Comparison of ENCODE assay signal across 13 mouse cellular contexts in genomic region chr7:28918540-28918939, GRCm38 (mm10). TPM values are rescaled to one million over a fixed set of nuclear protein-coding genes. Genes with fewer than 3 reads are reported as not detected.
DNase-seq lines count a peak whose midpoint lies in the region; ATAC-seq and TF ChIP-seq lines count a peak whose summit lies in the region.
"Had no signal": no experiment of that assay in that cellular context is flagged by ENCODE, and none has a peak within 500 bp of the region (broad histone marks: within the 10 kb centered on the region; RNA-seq: fewer than 3 reads in every experiment).

No protein-coding gene starts in this region.

- no peak for TF ChIP-seq POLR2A in kidney, adult 2 months (IDR thresholded peaks at IDR 0.05; ENCODE audit: low read depth, low read length)
- TF ChIP-seq POLR2A in cortical plate, adult 2 months (IDR thresholded peaks at IDR 0.05; ENCODE audit: extremely low read depth, insufficient read depth, low read length), result no peak

- ATAC-seq in liver, embryonic 13.5 days (ENCODE audit: low read depth), result no peak
- no peak for ATAC-seq in midbrain, postnatal 0 days (ENCODE audit: low FRiP score)

- H3K9me3 ChIP-seq in liver, embryonic 13.5 days (replicated peaks), result no peaks in the 10 kb centered on the region
- H3K9me3 ChIP-seq in midbrain, postnatal 0 days (ENCODE audit: low read length), result no peaks in the 10 kb centered on the region
- H3K9me3 ChIP-seq: forebrain, embryonic 10.5 days; neural tube, embryonic 12.5 days had no signal

- H3K36me3 ChIP-seq in kidney, adult 2 months (ENCODE audit: control insufficient read depth, insufficient read depth, low read length), result peaks cover 8% of the 10 kb centered on the region
- peaks cover 78% of the 10 kb centered on the region for H3K36me3 ChIP-seq in liver, embryonic 13.5 days
- peaks cover 30% of the 10 kb centered on the region for H3K36me3 ChIP-seq in midbrain, postnatal 0 days (ENCODE audit: insufficient read depth, low read length)

- H3K4me1 ChIP-seq in kidney, adult 2 months (ENCODE audit: control insufficient read depth, insufficient read depth, low read length), result peaks cover 60% of the 10 kb centered on the region
- H3K4me1 ChIP-seq in cortical plate, adult 2 months (ENCODE audit: control insufficient read depth, insufficient read depth, low read length), result peaks cover 44% of the 10 kb centered on the region
- H3K4me1 ChIP-seq in liver, embryonic 13.5 days (replicated peaks), result peaks cover 74% of the 10 kb centered on the region
- no peaks in the 10 kb centered on the region; the same call in 1 of the 2 replicates for H3K4me1 ChIP-seq in midbrain, postnatal 0 days (ENCODE audit: insufficient read depth, low read length)

- no peak overlapping the region for H3K9ac ChIP-seq in liver, embryonic 13.5 days
- H3K9ac ChIP-seq in midbrain, postnatal 0 days (replicated peaks; ENCODE audit: low read length, poor library complexity, severe bottlenecking), result no peak overlapping the region
- H3K9ac ChIP-seq: neural tube, embryonic 12.5 days had no signal

- H3K4me2 ChIP-seq in liver, embryonic 13.5 days, result no peak overlapping the region
- H3K4me2 ChIP-seq in midbrain, postnatal 0 days (ENCODE audit: low read depth, low read length, poor library complexity, severe bottlenecking), result no peak overlapping the region
- H3K4me2 ChIP-seq: neural tube, embryonic 12.5 days had no signal

- H3K27me3 ChIP-seq in kidney, adult 2 months (replicated peaks; ENCODE audit: control insufficient read depth, insufficient read depth, low read length), result no peaks in the 10 kb centered on the region
- H3K27me3 ChIP-seq in liver, embryonic 13.5 days, result no peaks in the 10 kb centered on the region
- no peaks in the 10 kb centered on the region for H3K27me3 ChIP-seq in midbrain, postnatal 0 days (ENCODE audit: insufficient read depth, low read length)
- H3K27me3 ChIP-seq: neural tube, embryonic 12.5 days had no signal

- no peak for TF ChIP-seq CTCF in kidney, adult 2 months (conservative IDR thresholded peaks at IDR 0.05; ENCODE audit: insufficient read depth, insufficient read length, low read depth, low read length)
- no peak for TF ChIP-seq CTCF in cortical plate, adult 2 months (IDR thresholded peaks at IDR 0.05; ENCODE audit: extremely low read depth, insufficient read depth, low read length)
- TF ChIP-seq CTCF in midbrain, postnatal 0 days (IDR thresholded peaks at IDR 0.05), result no peak

- peak overlapping the region; percentile 83 for H3K27ac ChIP-seq in kidney, adult 2 months (ENCODE audit: insufficient read depth, low read depth, low read length)
- H3K27ac ChIP-seq in cortical plate, adult 2 months (ENCODE audit: insufficient read depth, low read length), result peak overlapping the region; percentile 86
- peak overlapping the region; percentile 25 for H3K27ac ChIP-seq in liver, embryonic 13.5 days
- H3K27ac ChIP-seq in midbrain, postnatal 0 days (ENCODE audit: low read depth, low read length), result no peak overlapping the region
- H3K27ac ChIP-seq: neural tube, embryonic 12.5 days had no signal

- no peak for DNase-seq in kidney, adult 2 months
- DNase-seq in kidney, postnatal 14 days, result no peak
- peak; percentile 68 for DNase-seq in brain, adult 2 months (ENCODE audit: low read depth, low spot score)
- DNase-seq in liver, embryonic 13.5 days, result no peak
- DNase-seq in midbrain, postnatal 0 days (ENCODE audit: low spot score), result no peak
- no peak for DNase-seq in B cell, adult 2 months
- DNase-seq: cerebellum, adult 9-10 months had no signal

- 61% methylated on average over 8 of the region's 8 CpGs for WGBS in kidney, adult 2 months
- WGBS in liver, embryonic 13.5 days (ENCODE audit: insufficient replicate concordance), result 86% methylated on average over 8 of the region's 8 CpGs
- WGBS in midbrain, postnatal 0 days, result 81% methylated on average over 8 of the region's 8 CpGs

- no peak overlapping the region for H3K4me3 ChIP-seq in kidney, adult 2 months (ENCODE audit: insufficient read depth, low read depth, low read length)
- H3K4me3 ChIP-seq in cortical plate, adult 2 months (ENCODE audit: insufficient read depth, low read length), result no peak overlapping the region
- no peak overlapping the region for H3K4me3 ChIP-seq in liver, embryonic 13.5 days (replicated peaks)
- H3K4me3 ChIP-seq in midbrain, postnatal 0 days (ENCODE audit: low read depth, low read length), result no peak overlapping the region
- H3K4me3 ChIP-seq: forebrain, embryonic 10.5 days; neural tube, embryonic 12.5 days had no signal

RNA-seq across cellular contexts. Expression of gene Capn12, which starts 37.3 kb away (rescaled TPM):
- polyA plus RNA-seq in kidney, adult 2 months (2012; rRNA removed), result 0.11 and 0.24 TPM in 2 replicates
- 1.2 and 1.8 TPM in 2 replicates for polyA plus RNA-seq in cortical plate, adult 2 months (2012; rRNA removed)
- polyA plus RNA-seq in liver, embryonic 13.5 days (2015; fragmentation: Nextera tagmentation; extraction: Ambion mirVana), result 0.09 and 0.13 TPM in 2 replicates
- total RNA-seq in midbrain, postnatal 0 days (2014; rRNA removed), result 0.38 and 0.57 TPM in 2 replicates
- 0.26 and 0.41 TPM in 2 replicates for polyA plus RNA-seq in midbrain, postnatal 0 days (2015; fragmentation: Nextera tagmentation; extraction: Ambion mirVana)
- total RNA-seq: granulocyte monocyte progenitor cell, adult 5-6 weeks; megakaryocyte progenitor cell, adult 5-6 weeks had no signal

RNA-seq across cellular contexts. Expression of gene Actn4, which starts 43.6 kb away (rescaled TPM):
- polyA plus RNA-seq in kidney, adult 2 months (2012; rRNA removed), result 340 and 367 TPM in 2 replicates
- 170 and 178 TPM in 2 replicates for polyA plus RNA-seq in cortical plate, adult 2 months (2012; rRNA removed)
- 116 and 131 TPM in 2 replicates for polyA plus RNA-seq in liver, embryonic 13.5 days (2015; fragmentation: Nextera tagmentation; extraction: Ambion mirVana)
- 74.7 and 86.9 TPM in 2 replicates for total RNA-seq in midbrain, postnatal 0 days (2014; rRNA removed)
- polyA plus RNA-seq in midbrain, postnatal 0 days (2015; fragmentation: Nextera tagmentation; extraction: Ambion mirVana), result 101 and 105 TPM in 2 replicates

RNA-seq across cellular contexts. Expression of gene Lgals7, which starts 54.9 kb away (rescaled TPM):
- 1.1 and 1.6 TPM in 2 replicates for polyA plus RNA-seq in kidney, adult 2 months (2012; rRNA removed)
- polyA plus RNA-seq in cortical plate, adult 2 months (2012; rRNA removed), result 1.2 and 1.3 TPM in 2 replicates
- 0.44 TPM in 1 of 2 replicates, not detected in the other for polyA plus RNA-seq in liver, embryonic 13.5 days (2015; fragmentation: Nextera tagmentation; extraction: Ambion mirVana)
- total RNA-seq in midbrain, postnatal 0 days (2014; rRNA removed), result 0.38 and 12.5 TPM in 2 replicates
- polyA plus RNA-seq in midbrain, postnatal 0 days (2015; fragmentation: Nextera tagmentation; extraction: Ambion mirVana), result 3.8 and 4.8 TPM in 2 replicates
- total RNA-seq: granulocyte monocyte progenitor cell, adult 5-6 weeks; layer of hippocampus, postnatal 36 days had no signal
